Mouse (Mus musculus) embryonic facial prominence, embryonic 11.5 days (tissue): ENCODE measurements around the gene Gpr176. TPM values are rescaled to one million over a fixed set of nuclear protein-coding genes. Genes with fewer than 3 reads are reported as not detected.

Experiments used
- ATAC-seq: fragments of 200-750 bp; cut with Nextera tagmentation; replicated peaks from 2 replicates; pipeline ENCODE4 v1.8.0; 2017; ENCODE audit warnings: low read depth; ENCODE audit not compliant: insufficient number of reproducible peaks, low FRiP score, low TSS enrichment
- DNase-seq: peaks from one replicate; pipeline ENCODE4 v3.0.0-alpha.2; 2015; ENCODE audit warnings: low spot score
- H3K27ac ChIP-seq: fragments of 300-500 bp; sonication (generic); replicated peaks from 2 replicates; pipeline ENCODE4 v1.5.1; 2014; ENCODE audit warnings: mild to moderate bottlenecking, low read depth, low read length, control low read depth
- H3K27me3 ChIP-seq: fragments of 300-500 bp; sonication (generic); 2 replicates; pipeline ENCODE4 v1.6.1; 2014; ENCODE audit warnings: mild to moderate bottlenecking, low read length, moderate library complexity, mixed read lengths; ENCODE audit not compliant: control insufficient read depth, insufficient read depth
- H3K36me3 ChIP-seq: fragments of 300-500 bp; sonication (generic); replicated peaks from 2 replicates; pipeline ENCODE4 v1.6.1; 2014; ENCODE audit warnings: low read depth, mild to moderate bottlenecking, low read length, moderate library complexity, mixed read lengths; ENCODE audit not compliant: control insufficient read depth, insufficient read depth
- H3K4me1 ChIP-seq: fragments of 300-500 bp; sonication (generic); 2 replicates; pipeline ENCODE4 v1.6.1; 2014; ENCODE audit warnings: low read length, mixed read lengths; ENCODE audit not compliant: control insufficient read depth, insufficient read depth
- H3K4me2 ChIP-seq: fragments of 300-500 bp; sonication (generic); 2 replicates; pipeline ENCODE4 v1.6.1; 2014; ENCODE audit warnings: low read depth, mild to moderate bottlenecking, control low read depth, low read length, moderate library complexity
- H3K4me3 ChIP-seq: fragments of 300-500 bp; sonication (generic); 2 replicates; pipeline ENCODE4 v1.5.1; 2014; ENCODE audit warnings: low read depth, low read length, control low read depth
- H3K9ac ChIP-seq: fragments of 300-500 bp; sonication (generic); replicated peaks from 2 replicates; pipeline ENCODE4 v1.6.1; 2014; ENCODE audit warnings: mild to moderate bottlenecking, control low read depth, low read length
- H3K9me3 ChIP-seq: fragments of 300-500 bp; sonication (generic); replicated peaks from 2 replicates; pipeline ENCODE4 v1.6.1; 2016; ENCODE audit warnings: mild to moderate bottlenecking, low read length, inconsistent platforms, mixed read lengths; ENCODE audit not compliant: control insufficient read depth
- WGBS: fragments of 180-500 bp; shearing (Covaris S2); extraction: QIAGEN DNeasy Blood & Tissue Kit; methylation state at CpG from one replicate; pipeline ENCODE4 v1.1.7; 2014; 5-methylcytosine and 5-hydroxymethylcytosine counted together
- polyA plus RNA-seq: library from polyadenylated mRNA; unstranded; fragments of >200 nt; fragmentation: Nextera tagmentation; extraction: Ambion mirVana; gene quantifications from 2 replicates; pipeline ENCODE4 v1.2.1, GENCODE M21; 2014

Gpr176 gene
- polyA plus RNA-seq, 1 experiment from 2014 or later = 0.34 TPM

DNA sequence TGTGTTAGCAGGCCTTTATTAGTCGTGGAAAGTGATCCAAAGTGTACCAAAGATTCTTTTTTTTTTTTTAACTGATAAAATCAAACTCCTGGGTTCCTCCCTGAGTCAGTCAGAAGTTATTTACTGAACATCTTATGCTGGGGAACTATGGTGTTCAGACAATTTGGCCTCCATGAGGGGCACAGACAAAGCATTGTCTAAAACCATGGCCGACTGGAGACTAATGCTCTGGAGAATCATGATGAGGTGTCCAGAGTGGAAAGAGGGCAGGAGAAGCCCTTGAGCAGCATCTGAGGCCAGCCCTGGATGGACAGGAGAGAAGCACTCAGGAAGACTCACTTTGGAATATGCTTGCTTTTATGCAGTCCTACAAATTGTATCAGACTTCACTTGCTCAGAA, 33.6 kb upstream of the Gpr176 start:
- Histone ChIP-seq H3K4me2 (no peak overlapping the region), H3K9ac (no peak overlapping the region), H3K4me1 (no peaks in the 10 kb centered on the region), H3K27me3 (no peaks in the 10 kb centered on the region), H3K36me3 (no peaks in the 10 kb centered on the region; the same call in 1 of the 2 replicates), H3K4me3 (no peak overlapping the region), H3K27ac (no peak overlapping the region), H3K9me3 (no peaks in the 10 kb centered on the region)
- ATAC-seq = no peak
- no peak for DNase-seq
- 62% methylated on average over 2 of the region's 2 CpGs for WGBS

GRCm38 (mm10) chr2:118405568-118405967, 32.3 kb upstream of the Gpr176 start:
- 85% methylated on average over 4 of the region's 4 CpGs for WGBS
- no peak for DNase-seq
- Histone ChIP-seq H3K4me1 (no peaks in the 10 kb centered on the region), H3K4me2 (no peak overlapping the region), H3K27ac (no peak overlapping the region), H3K4me3 (no peak overlapping the region), H3K9me3 (no peaks in the 10 kb centered on the region), H3K27me3 (no peaks in the 10 kb centered on the region), H3K9ac (no peak overlapping the region), H3K36me3 (no peaks in the 10 kb centered on the region)
- no peak for ATAC-seq

GRCm38 (mm10) chr2:118404336-118404735, 31.1 kb upstream of the Gpr176 start:
- no peak overlapping the region for H3K27ac ChIP-seq
- 88% methylated on average over 5 of the region's 5 CpGs for WGBS
- no peaks in the 10 kb centered on the region for H3K9me3 ChIP-seq
- DNase-seq (no peak), ATAC-seq (no peak)
- H3K36me3 ChIP-seq = no peaks in the 10 kb centered on the region
- no peaks in the 10 kb centered on the region for H3K4me1 ChIP-seq
- H3K9ac ChIP-seq = no peak overlapping the region
- no peak overlapping the region for H3K4me2 ChIP-seq
- H3K27me3 ChIP-seq = no peaks in the 10 kb centered on the region
- no peak overlapping the region for H3K4me3 ChIP-seq

DNA sequence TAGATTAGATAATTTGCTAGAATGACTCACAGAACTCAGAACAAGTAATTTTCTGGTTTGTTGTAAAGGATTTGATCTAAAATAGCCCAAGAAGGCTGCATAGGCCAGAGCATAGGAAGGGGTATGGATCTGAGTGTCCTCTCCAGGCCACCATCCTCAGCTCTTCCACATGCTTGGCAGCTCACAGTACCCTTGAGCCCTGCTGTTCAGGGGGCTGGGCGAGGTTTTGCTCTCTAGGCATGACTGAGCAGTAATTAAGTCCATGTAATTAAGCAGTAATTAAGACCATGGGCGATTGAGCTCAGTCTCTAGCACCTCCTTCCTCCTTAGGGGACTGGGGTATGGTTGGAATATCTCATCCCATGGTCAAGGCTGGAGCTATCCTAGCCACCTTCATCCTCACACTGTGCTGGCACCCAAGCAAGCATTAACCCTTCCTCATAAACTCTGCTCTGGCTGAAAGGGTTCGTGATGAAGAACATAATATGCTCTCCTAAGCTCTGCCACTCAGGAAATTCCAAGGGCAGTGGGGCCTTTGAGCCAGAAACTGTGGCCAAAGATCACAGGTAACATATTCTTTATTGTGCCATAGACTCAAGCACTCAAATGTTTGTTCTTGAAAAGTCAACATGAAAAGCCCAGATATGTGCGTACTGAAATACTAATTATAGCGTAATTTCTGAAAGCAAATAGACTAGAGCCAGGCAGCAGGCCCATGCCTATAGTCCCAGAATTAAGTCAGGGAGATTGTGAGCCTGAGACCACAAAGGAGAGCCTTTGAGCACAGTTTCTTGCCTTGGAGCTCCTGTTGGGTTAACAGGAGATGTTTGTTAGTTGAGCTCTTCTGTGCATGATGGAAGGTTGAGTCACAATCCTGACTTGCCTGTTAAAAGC, 28.9 kb upstream of the Gpr176 start:
- H3K4me3 ChIP-seq = no peak overlapping the region
- no peaks in the 10 kb centered on the region for H3K27me3 ChIP-seq
- no peak overlapping the region for H3K4me2 ChIP-seq
- no peak for DNase-seq
- no peak overlapping the region for H3K27ac ChIP-seq
- no peaks in the 10 kb centered on the region for H3K9me3 ChIP-seq
- WGBS = 84% methylated on average over 5 of the region's 5 CpGs
- no peak for ATAC-seq
- no peaks in the 10 kb centered on the region for H3K36me3 ChIP-seq
- no peak overlapping the region for H3K9ac ChIP-seq
- H3K4me1 ChIP-seq = no peaks in the 10 kb centered on the region

- no peak overlapping the region for H3K4me3 ChIP-seq
- no peaks in the 10 kb centered on the region for H3K36me3 ChIP-seq
- no peaks in the 10 kb centered on the region for H3K27me3 ChIP-seq
- no peak overlapping the region for H3K9ac ChIP-seq
- H3K27ac ChIP-seq = no peak overlapping the region
- H3K9me3 ChIP-seq = no peaks in the 10 kb centered on the region
- 92% methylated on average over 5 of the region's 5 CpGs for WGBS
- DNase-seq = no peak
- H3K4me1 ChIP-seq = no peaks in the 10 kb centered on the region
- ATAC-seq = no peak
- H3K4me2 ChIP-seq = no peak overlapping the region
Observed at GRCm38 (mm10) chr2:118399751-118400150, 26.5 kb upstream of the Gpr176 start.

DNA sequence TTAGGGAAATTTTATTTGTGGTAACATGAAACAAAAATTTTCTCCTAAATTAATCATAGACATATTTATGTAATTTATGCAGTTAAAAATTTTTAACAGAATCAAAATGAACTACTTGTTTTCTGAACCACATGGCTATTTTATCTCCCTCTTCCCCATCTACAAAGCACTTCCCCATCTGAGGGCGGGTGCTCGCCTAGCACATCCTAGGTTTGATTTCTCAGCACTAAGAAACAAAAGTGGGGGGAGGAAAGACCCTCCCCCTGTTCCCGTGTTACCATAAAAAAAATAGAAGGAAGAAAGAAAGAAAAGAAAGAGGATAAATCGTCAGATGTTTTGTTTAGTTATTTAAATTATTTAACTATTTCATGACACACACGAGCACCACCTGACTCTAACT, 18.0 kb upstream of the Gpr176 start:
- ATAC-seq = no peak
- no peaks in the 10 kb centered on the region for H3K9me3 ChIP-seq
- no peak overlapping the region for H3K4me2 ChIP-seq
- 83% methylated on average over 5 of the region's 5 CpGs for WGBS
- no peak overlapping the region for H3K4me3 ChIP-seq
- H3K4me1 ChIP-seq = no peaks in the 10 kb centered on the region
- no peaks in the 10 kb centered on the region for H3K27me3 ChIP-seq
- DNase-seq = no peak
- no peak overlapping the region for H3K27ac ChIP-seq
- no peaks in the 10 kb centered on the region for H3K36me3 ChIP-seq
- no peak overlapping the region for H3K9ac ChIP-seq

GRCm38 (mm10) chr2:118390072-118390471, 16.9 kb upstream of the Gpr176 start:
- no peaks in the 10 kb centered on the region for H3K4me1 ChIP-seq
- no peaks in the 10 kb centered on the region for H3K9me3 ChIP-seq
- no peaks in the 10 kb centered on the region for H3K27me3 ChIP-seq
- no peak overlapping the region for H3K4me3 ChIP-seq
- DNase-seq (no peak), ATAC-seq (no peak)
- H3K27ac ChIP-seq = no peak overlapping the region
- WGBS = 90% methylated on average over 5 of the region's 5 CpGs
- no peaks in the 10 kb centered on the region for H3K36me3 ChIP-seq
- no peak overlapping the region for H3K4me2 ChIP-seq
- no peak overlapping the region for H3K9ac ChIP-seq

DNA sequence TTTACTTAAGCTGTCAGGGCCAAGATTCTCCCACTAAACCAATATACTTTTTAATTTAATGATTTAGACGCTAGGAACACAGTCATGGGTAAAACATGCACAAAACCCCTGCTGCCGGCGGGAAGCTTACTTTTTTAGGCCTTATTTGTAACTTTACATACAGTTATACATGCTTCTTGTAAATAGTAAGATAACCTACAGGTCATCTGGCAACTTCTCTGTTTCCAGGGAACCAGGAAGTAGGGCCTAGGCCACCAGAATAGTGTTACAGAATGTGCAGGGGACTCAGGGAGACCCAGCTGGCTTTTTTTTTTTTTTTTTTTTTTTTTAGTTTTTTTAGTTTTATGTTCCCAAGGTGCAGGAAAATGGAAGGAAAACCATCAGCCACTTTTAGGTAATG, 16.4 kb upstream of the Gpr176 start:
- H3K36me3 ChIP-seq = no peaks in the 10 kb centered on the region

More for the DNA sequence above, 16.4 kb upstream of the Gpr176 start:
- Histone ChIP-seq H3K9me3 (no peaks in the 10 kb centered on the region), H3K4me1 (no peaks in the 10 kb centered on the region), H3K9ac (peak overlapping the region; percentile 27; the same call in 1 of the 2 replicates), H3K4me2 (peak overlapping the region; percentile 43), H3K27ac (no peak overlapping the region), H3K4me3 (peak overlapping the region; percentile 83; the same call in 1 of the 2 replicates), H3K27me3 (no peaks in the 10 kb centered on the region)
- no peak for ATAC-seq
- WGBS = 84% methylated on average over 3 of the region's 3 CpGs
- no peak for DNase-seq
